Mouse (Mus musculus): ENCODE results near the gene Birc3.

DNA sequence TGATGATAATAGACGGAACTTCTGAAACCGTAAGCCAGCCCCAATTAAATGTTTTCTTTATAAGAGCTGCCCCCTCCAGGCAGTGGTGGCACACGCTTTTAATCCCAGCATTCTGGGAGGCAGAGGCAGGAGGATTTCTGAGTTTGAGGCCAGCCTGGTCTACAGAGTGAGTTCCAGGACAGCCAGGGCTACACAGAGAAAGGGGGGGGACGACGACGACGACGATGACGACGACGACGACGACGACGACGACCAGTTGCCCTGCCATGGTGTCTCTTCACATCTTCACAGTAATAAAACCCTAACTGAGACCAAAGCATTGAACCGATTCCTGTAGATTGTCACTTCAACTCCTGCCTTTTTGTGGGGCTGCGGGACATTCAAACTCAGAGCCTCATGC lies 24.8 kb downstream of the Birc3 start:
- TF ChIP-seq POLR2A (IDR thresholded peaks at IDR 0.05; ENCODE audit: borderline replicate concordance, low read depth, low read length) (no peak), CTCF (IDR thresholded peaks at IDR 0.05; ENCODE audit: low read depth, low read length) (no peak)

Data from bone marrow macrophage, adult 2 months (primary cell).